Mouse (Mus musculus): ENCODE data around the gene Gucd1.
"Not testable (repeated sequence)": the region's sequence is repeated elsewhere in the genome, so short reads cannot be mapped to it uniquely, and the experiment has no call there.

Gene Gucd1

DNA sequence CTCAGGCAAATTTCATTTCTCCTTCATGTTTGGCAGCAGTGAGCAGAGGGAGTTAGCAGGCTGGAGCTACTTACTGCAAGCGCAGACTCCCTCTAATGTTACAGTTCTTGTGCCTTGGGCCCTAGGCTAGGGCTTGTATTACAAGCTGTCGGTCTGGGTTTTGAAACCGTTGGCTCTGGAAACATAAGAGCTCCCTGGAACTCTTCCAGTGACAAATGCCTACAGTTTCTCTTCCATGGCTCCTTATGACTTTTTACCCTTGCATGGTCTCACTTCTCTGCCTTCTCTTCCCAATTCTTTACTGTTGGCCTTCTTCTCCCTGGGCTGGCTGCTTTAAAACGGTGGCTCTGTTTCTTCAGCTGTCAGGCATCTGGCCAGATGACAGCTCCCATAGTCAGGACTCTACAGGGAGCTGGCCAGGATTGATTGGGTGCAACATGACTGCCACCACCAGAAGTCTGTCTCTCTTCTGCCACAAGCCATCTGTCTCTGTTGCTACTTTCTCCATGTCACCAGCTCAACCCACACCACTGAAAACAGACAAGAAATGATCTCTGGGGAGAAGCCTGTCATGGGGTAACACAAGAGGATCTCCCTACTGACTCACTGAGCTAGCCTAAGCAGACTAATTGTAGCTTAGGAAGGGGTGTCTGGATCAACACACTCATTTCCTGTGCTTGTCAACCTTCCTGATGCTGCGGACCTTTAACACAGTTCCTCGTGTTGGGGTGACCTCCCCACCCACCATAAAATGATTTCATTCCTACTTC, 51.8 kb downstream of the Gucd1 start:
- DNase-seq (ENCODE audit: low spot score) = no peak

GRCm38 (mm10) chr10:75462728-75463127, 55.0 kb downstream of the Gucd1 start:
- no peak for DNase-seq (ENCODE audit: low spot score)

DNA sequence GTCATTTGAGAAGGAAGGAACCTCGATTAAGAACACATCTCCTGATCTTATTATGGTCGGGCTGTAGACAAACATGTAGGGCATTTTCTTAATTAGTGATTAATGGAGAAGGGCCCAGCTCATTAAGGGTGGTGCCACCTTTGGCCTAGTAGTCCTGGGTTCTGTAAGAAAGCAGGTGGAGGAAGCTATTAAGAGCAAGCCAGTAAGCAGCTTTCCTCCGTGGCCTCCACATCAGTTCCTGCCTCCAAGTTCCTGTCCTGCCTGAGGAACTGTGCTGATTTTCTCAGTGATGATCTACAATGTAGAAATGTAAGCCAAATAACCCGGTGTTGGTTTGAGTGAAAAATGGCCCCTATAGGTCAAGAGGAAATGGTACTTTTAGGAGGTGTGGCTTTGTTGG, 59.4 kb downstream of the Gucd1 start:
- no peak for DNase-seq (ENCODE audit: low spot score)

DNA sequence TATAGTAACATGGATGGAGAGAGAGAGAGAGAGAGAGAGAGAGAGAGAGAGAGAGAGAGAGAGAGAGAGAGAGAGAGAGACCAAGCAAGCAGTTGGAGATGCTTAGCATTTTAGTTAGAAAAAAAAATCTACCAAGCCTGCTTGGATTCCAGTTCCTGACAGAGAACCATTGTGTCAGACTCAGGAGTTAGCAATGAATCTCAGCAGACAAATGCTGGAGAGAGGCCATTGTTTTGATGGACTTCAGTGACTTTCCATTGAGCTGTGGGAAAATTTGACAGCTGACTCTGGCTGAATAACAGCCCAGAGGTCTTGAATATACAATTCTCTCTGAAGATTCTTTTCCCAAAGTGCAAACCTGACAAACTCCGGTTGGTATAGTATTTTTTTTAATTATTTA, 59.9 kb downstream of the Gucd1 start:
- DNase-seq (ENCODE audit: low spot score) = no peak

DNA sequence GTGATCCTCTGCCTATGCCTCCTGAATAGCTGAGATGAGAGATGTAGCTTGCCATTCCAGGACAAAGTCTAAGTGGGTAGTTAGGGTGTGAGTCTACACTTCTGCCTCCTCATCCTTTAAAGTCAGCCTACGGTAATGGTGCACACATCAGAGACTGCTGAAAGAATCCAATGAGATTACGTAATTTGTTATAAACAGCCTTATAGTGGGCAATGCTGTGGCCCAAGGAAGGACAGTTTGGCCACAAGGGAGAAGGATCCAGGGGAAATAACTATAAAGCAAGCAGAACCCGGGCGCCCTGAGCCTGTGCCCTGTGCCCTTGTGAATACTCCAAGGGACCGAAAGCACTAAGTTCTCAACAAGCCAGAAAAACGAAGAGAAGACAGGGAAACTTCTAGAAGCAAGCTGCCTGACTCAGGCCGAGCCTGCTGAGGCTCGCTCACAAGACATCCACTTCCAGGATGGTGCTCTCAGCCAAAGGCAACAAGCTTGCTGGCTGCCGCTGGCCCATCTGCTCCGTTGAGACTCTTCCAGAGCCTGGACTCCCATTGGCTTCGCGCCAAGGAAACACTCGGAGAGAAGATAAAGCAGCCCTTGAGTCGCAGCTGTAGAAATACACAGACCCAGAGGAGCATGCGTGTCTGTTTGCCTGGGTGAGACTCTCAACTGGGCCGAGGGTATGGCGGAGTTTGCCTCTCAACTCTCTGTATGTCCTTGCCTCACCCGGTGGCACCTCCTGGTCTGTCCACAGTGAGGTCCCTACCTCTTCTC, 61.5 kb downstream of the Gucd1 start:
- not testable (repeated sequence) for DNase-seq (ENCODE audit: low spot score)

DNA sequence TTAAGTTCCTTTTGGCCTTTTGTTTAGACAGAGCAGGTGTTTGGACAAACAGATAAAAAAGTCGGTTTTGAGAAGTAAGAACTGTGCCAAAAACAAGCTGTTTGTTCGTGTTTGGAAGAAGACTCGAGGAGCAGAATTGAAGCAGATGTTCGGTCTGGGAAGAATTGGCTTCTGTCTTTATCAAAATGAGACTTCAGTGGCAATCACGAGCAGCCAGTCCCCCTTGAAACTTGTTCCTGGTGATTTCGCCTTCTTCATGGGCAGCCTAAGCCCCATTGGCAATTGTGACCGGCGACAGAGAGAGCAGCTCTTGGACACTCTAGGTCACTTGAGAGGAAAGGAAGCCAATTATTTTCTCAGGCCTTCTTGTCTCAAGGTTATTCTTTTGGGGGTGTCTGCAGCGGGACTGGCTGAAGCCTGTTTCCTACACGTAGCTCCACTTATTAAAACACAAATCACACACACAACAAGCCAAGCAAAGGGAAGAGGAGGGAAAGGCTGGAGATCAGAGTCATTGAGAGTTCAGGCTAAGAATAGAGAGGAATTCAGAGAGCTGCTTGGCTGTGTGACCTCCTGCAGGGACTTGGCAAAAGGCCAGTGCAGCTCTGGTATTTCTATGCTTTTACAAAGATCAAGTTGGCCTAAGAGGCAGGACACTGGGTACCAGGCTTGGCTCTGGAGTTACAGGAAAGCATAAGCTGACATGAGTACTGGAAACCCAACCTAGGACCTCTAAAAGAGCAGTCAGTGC, 66.6 kb downstream of the Gucd1 start:
- no peak for DNase-seq (ENCODE audit: low spot score)

- no peak for DNase-seq (ENCODE audit: low spot score)
These were observed 67.4 kb downstream of the Gucd1 start for GRCm38 (mm10) chr10:75450331-75450730.

DNA sequence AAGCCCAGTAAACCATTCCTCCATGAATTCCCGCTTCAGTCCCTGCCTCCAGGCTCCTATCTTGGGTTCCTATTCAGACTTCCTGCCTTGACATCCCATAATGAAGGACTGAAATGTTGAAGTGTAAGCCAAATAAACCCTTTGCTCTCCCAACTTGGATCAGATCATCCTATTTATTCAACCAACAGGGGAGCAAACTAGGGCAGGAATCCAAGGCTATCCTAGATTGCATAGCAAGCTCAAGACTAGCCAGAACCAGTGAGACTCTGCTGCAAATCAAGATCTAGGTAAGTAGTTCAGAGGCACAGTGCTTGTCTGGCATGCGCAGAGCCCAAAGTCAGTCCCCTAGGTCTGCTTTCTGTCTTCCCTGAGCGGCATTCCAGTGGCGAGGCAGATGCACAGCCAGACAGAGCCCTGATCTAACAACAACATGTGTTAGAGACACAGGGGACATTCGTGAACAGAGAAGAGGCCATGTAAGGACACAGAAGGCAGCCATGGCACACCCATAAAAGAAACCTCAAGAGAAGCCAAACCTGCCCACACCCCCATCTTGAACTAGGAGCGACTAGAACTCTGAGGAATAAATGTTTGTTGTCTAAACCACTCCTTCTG, 68.9 kb downstream of the Gucd1 start:
- DNase-seq (ENCODE audit: low spot score) = no peak

DNA sequence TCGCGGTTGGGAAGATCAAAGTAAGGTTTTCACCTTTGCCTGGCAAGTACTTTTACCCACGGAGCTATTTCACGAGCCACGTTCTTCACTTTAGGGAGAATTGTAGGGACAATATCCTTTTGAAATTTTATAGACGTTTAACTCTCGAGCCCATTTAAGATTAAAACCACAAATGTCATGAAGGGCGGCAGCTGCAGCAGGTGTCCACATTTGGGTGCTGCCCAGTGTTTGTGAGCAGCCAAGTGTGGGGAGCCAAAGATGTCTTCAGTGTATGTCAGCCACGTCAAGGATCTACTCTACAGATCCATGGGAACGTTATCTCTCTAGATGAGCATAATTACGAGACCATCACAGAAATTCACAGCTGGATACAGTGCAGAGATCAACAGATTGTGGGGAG, 70.3 kb downstream of the Gucd1 start:
- DNase-seq (ENCODE audit: low spot score) = no peak

DNA sequence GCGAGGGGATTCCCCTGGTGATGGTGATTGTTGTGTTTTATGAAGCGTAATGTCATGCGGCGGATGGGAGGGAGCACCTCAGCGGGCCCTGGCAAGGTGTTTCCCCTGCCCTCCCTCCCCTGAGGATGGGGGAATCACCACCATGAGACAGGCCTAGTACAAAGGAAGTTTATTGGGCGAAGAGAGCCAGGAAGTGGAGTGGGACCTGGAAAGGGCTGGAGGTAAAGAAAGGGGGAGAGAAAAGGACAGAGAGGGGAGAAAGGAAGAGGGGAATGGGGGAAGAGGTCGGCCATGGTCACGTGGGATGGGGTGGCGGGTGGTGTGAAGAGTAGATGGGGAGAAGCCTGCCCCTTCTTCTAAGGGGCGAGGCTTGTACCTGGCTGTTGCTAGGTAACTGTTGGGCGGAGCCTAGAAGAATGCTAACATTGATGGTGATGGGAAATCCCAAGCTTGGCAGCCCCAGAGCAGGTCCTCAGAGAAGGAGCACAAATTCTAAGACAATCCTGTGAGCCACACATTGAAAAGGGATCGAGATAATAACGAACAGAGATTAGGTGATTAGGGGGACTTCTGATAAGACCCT, 71.2 kb downstream of the Gucd1 start:
- DNase-seq (ENCODE audit: low spot score) = peak; percentile 48

GRCm38 (mm10) chr10:75445030-75445429, 72.7 kb downstream of the Gucd1 start:
- DNase-seq (ENCODE audit: low spot score) = no peak

DNA sequence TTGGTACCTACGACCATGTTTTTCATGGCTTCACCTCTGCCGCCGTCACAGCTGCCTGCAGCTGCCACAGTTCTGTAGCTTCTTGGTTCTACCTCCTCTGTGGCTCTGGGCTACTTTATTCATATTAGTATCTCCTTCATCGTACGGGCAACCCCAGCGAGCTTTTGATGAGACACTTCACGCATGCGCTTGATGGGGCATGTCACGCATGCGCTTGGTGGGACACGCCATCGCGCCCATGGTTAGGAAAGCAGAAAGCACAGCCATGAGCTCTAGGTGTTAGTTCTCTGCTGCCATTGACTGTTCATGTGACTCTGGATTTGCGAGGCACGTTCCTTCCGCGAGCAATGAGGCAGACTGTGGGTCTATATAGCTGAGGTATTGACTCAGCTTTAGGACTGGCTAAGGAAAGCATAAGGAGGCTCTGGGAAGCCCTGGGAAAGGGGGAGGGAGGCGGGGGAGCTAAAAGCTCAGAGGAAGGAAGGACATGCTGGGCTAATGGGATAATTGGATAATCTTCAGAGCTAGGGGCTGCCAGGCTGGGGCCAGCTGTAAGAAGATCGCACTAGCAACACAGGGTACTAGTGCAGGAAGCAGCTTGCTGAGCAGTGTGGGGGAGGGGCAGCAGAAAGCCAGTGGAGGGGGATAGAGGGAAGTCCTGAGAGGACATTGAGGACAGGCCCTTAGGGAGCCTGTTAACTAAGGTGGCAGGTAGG, 73.5 kb downstream of the Gucd1 start:
- DNase-seq (ENCODE audit: low spot score) = no peak

DNA sequence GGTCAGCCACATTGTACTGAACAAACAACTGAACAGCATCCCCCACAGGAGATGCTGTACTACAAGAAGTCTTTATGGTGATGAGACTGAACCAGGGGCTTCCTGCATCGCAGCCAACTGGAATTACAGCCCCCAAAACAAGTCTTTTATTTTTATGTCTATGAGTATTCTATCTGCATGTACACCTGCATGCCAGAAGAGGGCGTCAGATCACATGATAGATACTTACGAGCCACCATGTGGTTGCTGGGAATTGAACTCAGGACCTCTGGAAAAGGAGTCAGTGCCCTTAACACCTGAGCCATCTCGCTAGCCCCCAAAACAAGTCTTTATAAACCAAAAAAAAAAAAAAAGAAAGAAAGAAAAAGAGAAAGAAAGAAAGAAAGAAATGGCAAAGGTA, 74.8 kb downstream of the Gucd1 start:
- no peak for DNase-seq (ENCODE audit: low spot score)

- no peak for DNase-seq (ENCODE audit: low spot score)
These were observed 76.0 kb downstream of the Gucd1 start for GRCm38 (mm10) chr10:75441800-75442199.

- DNase-seq (ENCODE audit: low spot score) = no peak
These were observed 77.0 kb downstream of the Gucd1 start for GRCm38 (mm10) chr10:75440756-75441155.

DNA sequence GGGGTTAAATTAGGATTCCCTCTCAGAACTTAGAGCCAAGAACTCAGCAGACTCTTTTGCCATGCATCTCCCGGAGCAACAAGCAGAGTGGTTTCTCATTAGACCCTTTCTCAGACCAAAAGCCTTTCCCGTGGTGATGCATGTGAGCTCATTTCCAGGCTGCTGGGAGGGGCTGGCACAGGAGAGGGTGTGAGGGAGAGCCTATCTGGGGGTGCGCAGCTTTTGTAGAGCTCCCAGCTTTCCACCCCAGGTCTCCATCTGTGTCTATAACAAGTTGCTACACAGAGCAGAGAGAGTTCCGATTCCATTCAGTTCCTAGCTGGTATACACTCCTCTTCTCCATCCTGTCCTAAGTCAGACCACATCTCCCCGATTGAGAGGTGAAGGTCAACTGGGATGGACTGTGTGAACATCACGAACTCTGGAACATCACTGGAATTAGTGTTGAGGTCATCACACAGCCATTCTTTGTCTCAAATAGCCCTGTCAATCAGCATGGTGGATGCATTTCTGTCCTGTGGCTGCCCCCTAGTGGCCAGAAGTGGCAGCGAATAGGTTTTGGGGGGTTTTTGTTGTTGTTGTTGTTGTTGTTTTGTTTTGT, 78.5 kb downstream of the Gucd1 start:
- DNase-seq (ENCODE audit: low spot score) = peak; percentile 18

DNA sequence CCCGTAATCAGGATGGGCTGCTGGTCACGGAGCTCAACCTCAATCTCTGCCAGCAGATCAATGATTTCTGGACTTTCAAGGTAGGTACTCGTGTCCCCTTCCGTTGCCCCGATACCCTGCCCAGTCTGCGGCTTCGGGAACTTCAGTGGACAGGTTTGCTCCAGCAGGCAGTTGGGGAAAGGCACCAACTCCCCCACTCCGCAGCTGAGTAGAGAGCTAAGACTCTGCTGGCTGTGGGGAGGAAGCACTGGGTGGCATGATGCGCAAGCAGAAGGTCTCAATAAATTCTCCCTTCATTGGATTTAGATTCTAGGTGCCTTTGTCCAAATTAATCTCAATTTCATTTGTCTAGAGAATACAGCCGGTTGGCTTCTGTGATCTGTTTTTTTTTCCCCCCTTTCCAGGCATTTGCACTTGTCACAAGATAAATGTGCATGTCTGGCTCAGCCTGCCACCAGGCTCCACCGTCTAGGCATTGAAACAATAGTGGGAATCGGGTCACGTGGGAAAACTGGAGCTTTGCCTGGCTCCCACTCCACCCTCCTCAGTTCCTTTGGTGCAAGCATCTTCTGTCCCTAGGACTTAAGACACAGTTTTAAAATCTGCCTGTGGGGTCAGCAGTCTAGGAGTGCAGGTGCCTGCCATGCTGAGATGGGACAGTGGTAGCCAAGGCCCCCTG, 79.5 kb downstream of the Gucd1 start:
- DNase-seq (ENCODE audit: low spot score) = no peak

DNA sequence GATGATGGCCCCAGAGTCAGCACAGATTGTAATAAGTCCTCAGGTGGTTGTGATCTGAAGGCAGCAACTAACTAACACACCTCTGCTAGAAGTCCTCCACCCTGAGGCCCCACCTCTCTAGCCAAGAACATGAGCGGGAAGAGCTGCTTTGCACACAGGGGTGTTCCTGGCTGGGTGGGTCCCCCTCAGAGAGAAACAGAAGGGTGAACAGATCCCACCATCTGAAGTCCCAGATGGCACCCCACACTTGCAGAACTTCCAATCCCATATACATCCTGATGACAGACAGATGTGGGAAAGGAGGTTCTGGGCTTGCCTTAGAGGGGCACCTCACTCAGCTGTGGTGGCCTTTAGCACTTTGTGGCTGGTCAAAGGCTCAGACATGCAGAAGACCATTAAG, 80.5 kb downstream of the Gucd1 start:
- no peak for DNase-seq (ENCODE audit: low spot score)

GRCm38 (mm10) chr10:75436604-75437217, 81.1 kb downstream of the Gucd1 start:
- peak; percentile 68 for DNase-seq (ENCODE audit: low spot score)

- DNase-seq (ENCODE audit: low spot score) = no peak
These were observed 87.1 kb downstream of the Gucd1 start for GRCm38 (mm10) chr10:75430633-75431032.
